Mouse (Mus musculus) layer of hippocampus, postnatal 10 days (tissue): Measurements from ENCODE around the gene Gm5065. TPM values are rescaled to one million over a fixed set of nuclear protein-coding genes. Genes with fewer than 3 reads are reported as not detected.

ENCODE experiments used
- DNase-seq, 2 experiments: peaks; one replicate each; pipeline ENCODE4 v3.0.0; 2021; ENCODE audit warnings: low spot score in 2 of 2
- long read RNA-seq: library from polyadenylated mRNA; stranded (forward); transcript quantifications from one replicate; pipeline ENCODE4 v2.0.0, GENCODE M21; 2023
- total RNA-seq, 2 experiments: library from RNA; stranded (reverse); gene quantifications; 2 replicates each; pipeline ENCODE4 v1.2.3; 2021

Gene Gm5065
- not detected for total RNA-seq
- long read RNA-seq, result 0 reads

- DNase-seq, result no peak
Measured at GRCm38 (mm10) chr7:5350237-5350636, at the start of gene Gm5065. Gene Gm5065 (plus strand): TSS chr7:5350537.

GRCm38 (mm10) chr7:5327511-5327910, 22.8 kb upstream of the Gm5065 start:
- no peak for DNase-seq

- DNase-seq, result no peak
Measured at GRCm38 (mm10) chr7:5350935-5351334, 598 bp downstream of the Gm5065 start, which contains the start of gene Nlrp2. Gene Nlrp2 (minus strand): TSS chr7:5351035.

- DNase-seq, result no peak
Measured at GRCm38 (mm10) chr7:5363599-5363998, 13.3 kb downstream of the Gm5065 start.

GRCm38 (mm10) chr7:5366724-5367123, 16.4 kb downstream of the Gm5065 start:
- no peak for DNase-seq

- no peak for DNase-seq
Measured at GRCm38 (mm10) chr7:5406201-5406600, 55.9 kb downstream of the Gm5065 start.

Other genes with a start within 250 kb of the Gm5065 start
- not detected for gene Rfpl4, start 233.6 kb upstream of the Gm5065 start, total RNA-seq
- not detected for gene Rasl2-9, start 224.6 kb upstream of the Gm5065 start, total RNA-seq
- gene Vmn1r55, start 200.9 kb upstream of the Gm5065 start, total RNA-seq, result not detected
- gene Vmn1r56, start 153.8 kb upstream of the Gm5065 start, total RNA-seq, result not detected
- gene Vmn1r57, start 132.0 kb upstream of the Gm5065 start, total RNA-seq, result not detected
- gene Nlrp2, start 498 bp downstream of the Gm5065 start, total RNA-seq, result not detected
- gene Vmn1r58, start 62.9 kb downstream of the Gm5065 start, total RNA-seq, result not detected
- gene Vmn1r59, start 106.2 kb downstream of the Gm5065 start, total RNA-seq, result not detected
- gene Vmn2r28, start 143.4 kb downstream of the Gm5065 start, total RNA-seq, result not detected
- not detected for gene Vmn1r60, start 196.8 kb downstream of the Gm5065 start, total RNA-seq